Mouse (Mus musculus): ENCODE results near the gene Timm13. TPM values are rescaled to one million over a fixed set of nuclear protein-coding genes. Genes with fewer than 3 reads are reported as not detected.

The Timm13 gene
- polyA plus RNA-seq, 1 experiment from 2014 or later = 317 TPM

DNA sequence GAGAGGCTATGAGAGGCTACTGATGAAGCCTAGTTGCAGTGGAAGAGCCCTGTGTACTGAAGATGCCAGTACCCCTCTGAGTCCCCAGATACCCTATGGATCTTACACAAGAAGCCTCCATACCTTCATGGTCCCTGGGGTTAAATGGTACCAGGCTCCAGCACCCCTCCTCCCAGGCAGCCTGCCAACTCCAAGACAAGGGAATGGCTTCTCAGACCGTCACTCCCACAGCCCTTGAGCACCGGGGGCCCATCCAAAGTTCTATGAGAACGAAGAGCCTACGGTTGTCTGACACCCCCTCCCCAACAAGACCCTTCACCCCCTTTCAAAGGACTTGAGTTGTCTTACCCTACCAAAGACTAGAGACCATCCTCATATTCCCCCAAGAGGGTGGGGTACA lies 15.0 kb upstream of the Timm13 start:
- Histone ChIP-seq H3K4me1 (peaks cover 15% of the 10 kb centered on the region), H3K27me3 (replicated peaks) (no peaks in the 10 kb centered on the region), H3K9ac (no peak overlapping the region), H3K36me3 (0 out of 2 replicates have a peak, but pooled peaks cover 11% of the 10 kb centered on the region), H3K4me3 (replicated peaks) (no peak overlapping the region), H3K4me2 (no peak overlapping the region; the same call in 1 of the 2 replicates), H3K27ac (no peak overlapping the region), H3K9me3 (no peaks in the 10 kb centered on the region)
- 82% methylated on average over 4 of the region's 4 CpGs for WGBS
- ATAC-seq (ENCODE audit: insufficient read depth, low FRiP score, low read depth) = no peak

DNA sequence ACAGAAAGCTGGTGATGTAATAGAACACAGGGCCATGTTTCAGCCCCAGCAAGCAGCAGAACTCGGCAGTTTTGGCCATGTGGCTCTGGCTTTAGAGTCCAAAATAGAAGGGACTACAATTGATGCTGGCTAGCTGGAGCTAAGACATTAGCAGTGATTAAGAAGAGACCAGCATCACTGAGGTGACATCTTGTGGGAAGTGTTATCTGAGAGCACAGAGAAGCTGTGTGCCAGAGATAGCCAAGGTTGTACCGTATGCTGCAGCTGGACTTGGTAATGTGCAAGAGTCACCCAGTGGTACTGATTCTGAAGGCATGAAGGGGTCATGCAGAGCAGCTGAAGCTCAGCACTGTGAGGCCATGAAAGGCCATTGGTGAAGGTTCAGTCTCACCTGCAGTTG lies 14.5 kb upstream of the Timm13 start:
- H3K27ac ChIP-seq = no peak overlapping the region
- H3K36me3 ChIP-seq = 0 out of 2 replicates have a peak, but pooled peaks cover 16% of the 10 kb centered on the region
- no peak overlapping the region for H3K4me3 ChIP-seq (replicated peaks)
- H3K27me3 ChIP-seq (replicated peaks) = no peaks in the 10 kb centered on the region
- peaks cover 15% of the 10 kb centered on the region for H3K4me1 ChIP-seq
- 71% methylated on average over 2 of the region's 2 CpGs for WGBS
- no peak overlapping the region for H3K4me2 ChIP-seq
- H3K9me3 ChIP-seq = no peaks in the 10 kb centered on the region
- ATAC-seq (ENCODE audit: insufficient read depth, low FRiP score, low read depth) = no peak
- no peak overlapping the region for H3K9ac ChIP-seq

DNA sequence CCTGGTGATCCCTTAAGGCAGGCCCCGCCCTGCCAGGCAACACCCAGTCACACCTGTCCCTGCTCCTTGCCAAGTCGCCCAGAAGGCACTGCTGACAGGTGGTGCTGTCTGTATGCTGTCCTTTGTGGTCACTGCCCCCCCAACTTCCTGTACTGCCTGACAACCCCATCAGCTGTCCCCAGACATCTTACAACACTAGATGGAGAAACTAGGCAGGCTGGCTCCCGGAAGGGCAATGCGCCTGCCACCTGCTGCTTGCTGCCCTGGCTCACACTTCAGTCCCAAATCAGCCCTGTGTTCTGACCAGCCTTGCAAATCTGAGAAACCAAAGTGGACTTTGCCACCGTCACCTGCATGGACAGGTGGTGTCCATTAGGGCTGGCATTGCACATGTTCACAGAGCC lies 13.5 kb upstream of the Timm13 start:
- Histone ChIP-seq H3K9ac (no peak overlapping the region), H3K27ac (no peak overlapping the region), H3K9me3 (no peaks in the 10 kb centered on the region), H3K27me3 (replicated peaks) (no peaks in the 10 kb centered on the region), H3K4me1 (peaks cover 15% of the 10 kb centered on the region), H3K4me2 (no peak overlapping the region), H3K36me3 (0 out of 2 replicates have a peak, but pooled peaks cover 22% of the 10 kb centered on the region), H3K4me3 (replicated peaks) (no peak overlapping the region)
- WGBS = 77% methylated on average over 5 of the region's 5 CpGs
- no peak for ATAC-seq (ENCODE audit: insufficient read depth, low FRiP score, low read depth)

DNA sequence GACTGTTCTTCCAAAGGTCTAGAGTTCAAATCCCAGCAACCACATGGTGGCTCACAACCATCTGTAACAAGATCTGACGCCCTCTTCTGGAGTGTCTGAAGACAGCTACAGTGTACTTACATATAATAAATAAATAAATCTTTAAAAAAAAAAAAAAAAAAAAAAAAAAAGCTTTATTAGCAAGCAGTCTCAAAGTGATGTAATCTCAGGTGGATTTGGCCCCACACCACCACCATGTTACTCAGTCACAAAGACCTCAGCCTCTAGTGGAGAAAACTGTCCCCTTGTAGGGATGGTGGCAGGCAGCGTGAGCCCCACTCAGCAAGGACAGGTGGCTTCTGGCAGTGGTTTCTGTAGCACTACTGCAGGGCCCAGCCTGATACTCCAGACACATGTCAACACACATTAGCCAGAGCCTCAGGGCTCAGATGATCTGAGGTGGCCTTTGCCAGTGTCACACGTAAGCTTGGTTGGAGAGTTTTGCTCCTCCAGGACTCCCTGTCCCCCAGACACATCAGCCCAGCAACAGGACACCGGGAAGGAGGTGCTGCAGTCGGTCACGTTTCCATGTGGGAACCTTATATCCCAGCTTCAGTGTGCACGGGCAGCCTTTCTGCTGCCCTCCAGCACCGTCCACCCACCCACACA lies 12.7 kb upstream of the Timm13 start:
- no peak for ATAC-seq (ENCODE audit: insufficient read depth, low FRiP score, low read depth)
- Histone ChIP-seq H3K4me2 (no peak overlapping the region), H3K36me3 (peaks cover 22% of the 10 kb centered on the region; the same call in 1 of the 2 replicates)

DNA sequence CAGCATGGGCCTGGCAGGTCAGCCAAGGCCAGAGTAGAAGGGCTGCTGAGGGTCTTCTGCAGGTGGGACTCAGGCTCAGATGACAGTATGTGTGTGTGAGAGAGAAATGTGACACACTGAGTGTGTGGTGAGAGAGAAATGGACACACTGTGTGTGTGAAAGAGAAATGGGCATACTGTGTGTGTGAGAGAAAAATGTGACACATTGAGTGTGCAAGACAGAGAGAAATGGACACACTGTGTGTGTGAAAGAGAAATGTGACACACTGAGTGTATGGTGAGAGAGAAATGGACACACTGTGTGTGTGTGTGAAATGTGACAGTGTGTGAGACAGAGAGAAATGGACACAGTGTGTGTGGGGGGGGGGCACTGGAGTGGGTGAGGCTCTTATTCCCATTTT lies 11.1 kb upstream of the Timm13 start:
- no peaks in the 10 kb centered on the region for H3K27me3 ChIP-seq (replicated peaks)
- H3K36me3 ChIP-seq = peaks cover 34% of the 10 kb centered on the region; the same call in 1 of the 2 replicates
- H3K4me3 ChIP-seq (replicated peaks) = no peak overlapping the region
- no peak overlapping the region for H3K9ac ChIP-seq
- no peak for ATAC-seq (ENCODE audit: insufficient read depth, low FRiP score, low read depth)
- peaks cover 9% of the 10 kb centered on the region; the same call in 1 of the 2 replicates for H3K4me1 ChIP-seq
- H3K27ac ChIP-seq = no peak overlapping the region
- H3K9me3 ChIP-seq = no peaks in the 10 kb centered on the region
- H3K4me2 ChIP-seq = no peak overlapping the region

More for the DNA sequence above, 12.7 kb upstream of the Timm13 start:
- no peak overlapping the region for H3K4me3 ChIP-seq (replicated peaks)
- H3K9me3 ChIP-seq = no peaks in the 10 kb centered on the region
- H3K9ac ChIP-seq = no peak overlapping the region
- peaks cover 15% of the 10 kb centered on the region for H3K4me1 ChIP-seq
- no peaks in the 10 kb centered on the region for H3K27me3 ChIP-seq (replicated peaks)
- 90% methylated on average over 7 of the region's 8 CpGs for WGBS
- no peak overlapping the region for H3K27ac ChIP-seq

DNA sequence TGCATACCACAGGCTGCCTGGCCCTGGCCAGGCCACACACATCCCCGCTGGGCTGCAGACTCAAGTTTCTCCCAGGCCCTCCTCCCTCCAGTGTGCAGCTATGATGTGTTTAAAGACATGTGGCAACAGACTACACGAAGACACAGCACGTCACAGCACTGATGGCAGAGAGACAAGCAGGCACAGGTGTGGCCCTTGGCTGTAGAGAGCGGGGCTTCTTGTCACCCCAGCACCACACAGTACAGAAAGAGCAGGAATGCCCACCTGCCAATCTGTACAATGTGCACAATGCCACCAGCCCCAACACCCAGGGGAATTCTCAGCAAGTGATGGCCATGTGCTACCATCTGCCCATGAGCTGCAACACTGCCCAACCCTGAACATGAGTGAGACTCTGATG lies 10.6 kb upstream of the Timm13 start:
- Histone ChIP-seq H3K9ac (no peak overlapping the region), H3K4me1 (peaks cover 5% of the 10 kb centered on the region; the same call in 1 of the 2 replicates), H3K27ac (no peak overlapping the region), H3K4me2 (no peak overlapping the region), H3K27me3 (replicated peaks) (no peaks in the 10 kb centered on the region), H3K4me3 (replicated peaks) (no peak overlapping the region), H3K9me3 (no peaks in the 10 kb centered on the region), H3K36me3 (peaks cover 34% of the 10 kb centered on the region; the same call in 1 of the 2 replicates)
- no peak for ATAC-seq (ENCODE audit: insufficient read depth, low FRiP score, low read depth)
- WGBS = 93% methylated on average over 4 of the region's 4 CpGs

DNA sequence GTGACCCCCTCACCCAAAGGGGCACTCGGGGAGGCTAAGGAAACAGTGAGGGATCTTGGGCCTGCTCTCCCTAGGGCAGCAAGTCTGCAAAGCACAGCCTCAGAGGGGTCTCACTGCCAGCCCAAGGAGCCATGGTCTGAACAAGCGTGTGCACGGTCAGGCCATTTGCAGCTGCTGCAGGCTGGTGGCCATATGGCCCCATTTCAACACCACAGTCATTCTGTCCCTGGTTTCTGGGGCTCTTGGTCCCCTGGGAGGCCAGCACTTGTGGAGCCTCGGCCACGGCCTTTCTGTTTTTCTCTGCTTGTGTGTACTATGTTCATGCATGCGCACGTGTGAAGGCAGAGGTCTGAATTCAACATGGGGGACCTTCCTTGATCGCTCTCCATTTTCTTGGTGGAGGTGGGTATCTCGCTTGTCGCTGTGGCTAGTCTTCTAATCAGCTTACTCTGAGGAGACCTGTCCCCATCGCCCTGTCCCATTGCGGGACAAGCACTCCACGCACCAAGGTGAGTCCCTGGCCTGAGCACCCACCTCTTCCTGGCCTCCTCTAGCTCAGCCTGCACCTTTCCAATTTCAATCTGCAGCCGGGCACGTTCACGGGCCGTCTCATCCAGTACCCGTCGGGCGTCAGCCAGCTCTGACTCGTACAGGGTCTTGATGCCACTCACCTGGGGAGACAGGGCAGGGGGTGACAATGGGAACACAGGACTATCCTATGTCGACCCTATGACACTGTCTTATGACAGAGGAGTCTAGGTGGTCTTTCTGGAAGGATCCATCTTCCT lies 8.8 kb upstream of the Timm13 start:
- no peaks in the 10 kb centered on the region for H3K9me3 ChIP-seq
- H3K36me3 ChIP-seq = peaks cover 47% of the 10 kb centered on the region
- H3K27me3 ChIP-seq (replicated peaks) = no peaks in the 10 kb centered on the region
- no peak overlapping the region for H3K4me2 ChIP-seq
- no peak overlapping the region for H3K9ac ChIP-seq
- H3K4me3 ChIP-seq (replicated peaks) = no peak overlapping the region
- H3K4me1 ChIP-seq = 0 out of 2 replicates have a peak, but pooled peaks cover 3% of the 10 kb centered on the region
- no peak overlapping the region for H3K27ac ChIP-seq
- ATAC-seq (ENCODE audit: insufficient read depth, low FRiP score, low read depth) = no peak
- 93% methylated on average over 22 of the region's 22 CpGs for WGBS

DNA sequence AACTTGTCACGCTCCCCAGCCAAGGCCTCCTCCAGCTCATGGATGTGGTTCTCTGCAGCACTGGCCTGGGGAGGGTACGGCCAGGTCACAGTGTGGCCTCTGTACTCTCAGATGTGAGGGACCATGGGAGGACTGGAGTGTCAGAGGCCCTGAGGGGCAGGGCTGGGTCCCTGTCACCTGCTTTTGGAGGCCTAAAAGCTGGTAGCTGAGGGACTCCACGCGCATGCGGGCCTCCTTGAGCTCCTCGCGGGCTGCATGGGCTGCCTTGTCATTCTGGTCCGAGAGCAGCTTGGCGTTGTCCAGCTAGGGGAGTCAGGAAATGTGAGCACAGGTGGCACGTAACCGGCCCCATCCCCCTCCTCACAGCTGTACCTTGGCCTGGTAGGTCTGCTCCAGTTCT lies 3.9 kb upstream of the Timm13 start:
- no peak overlapping the region for H3K27ac ChIP-seq
- H3K4me1 ChIP-seq = peaks cover 8% of the 10 kb centered on the region
- H3K27me3 ChIP-seq (replicated peaks) = no peaks in the 10 kb centered on the region
- no peak overlapping the region for H3K9ac ChIP-seq
- no peak for ATAC-seq (ENCODE audit: insufficient read depth, low FRiP score, low read depth)
- H3K4me2 ChIP-seq = no peak overlapping the region
- no peak overlapping the region for H3K4me3 ChIP-seq (replicated peaks)
- H3K36me3 ChIP-seq = peaks cover 51% of the 10 kb centered on the region
- no peaks in the 10 kb centered on the region for H3K9me3 ChIP-seq
- WGBS = 90% methylated on average over 11 of the region's 11 CpGs

DNA sequence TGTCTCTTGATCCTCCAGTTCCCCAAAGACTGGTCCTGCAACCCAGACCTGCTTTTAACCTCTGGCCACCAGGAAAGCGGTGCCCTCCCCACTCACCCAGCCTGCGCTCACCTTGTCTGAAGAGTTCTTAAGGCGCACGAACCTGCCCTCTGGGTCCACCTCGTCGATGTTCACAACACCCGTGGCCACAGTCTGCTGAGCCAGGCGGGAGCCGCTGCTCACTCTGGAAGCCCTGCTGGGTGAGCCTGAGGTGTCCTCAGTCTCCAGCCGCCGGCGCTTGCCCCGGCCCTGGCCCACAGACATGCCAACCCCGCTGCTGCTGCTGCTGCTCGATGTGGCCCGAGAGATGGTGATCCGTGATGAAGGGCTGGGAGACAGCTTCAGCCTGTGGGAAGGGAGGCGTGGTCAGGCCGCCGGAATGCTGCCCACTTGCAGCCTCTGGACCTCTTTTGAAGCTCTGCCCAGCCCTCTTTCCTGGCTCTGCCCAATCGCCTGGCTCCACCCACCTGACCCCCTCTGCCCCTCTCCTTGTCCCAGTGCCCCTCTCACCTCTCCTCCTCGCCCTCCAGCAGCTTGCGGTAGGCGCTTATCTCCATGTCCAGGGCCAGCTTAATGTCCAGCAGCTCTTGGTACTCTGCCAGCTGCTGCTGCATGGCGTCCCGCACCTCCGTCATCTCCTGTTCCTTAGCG lies 3.4 kb upstream of the Timm13 start:
- Histone ChIP-seq H3K27ac (no peak overlapping the region), H3K9ac (no peak overlapping the region), H3K36me3 (peaks cover 52% of the 10 kb centered on the region), H3K27me3 (replicated peaks) (no peaks in the 10 kb centered on the region), H3K4me2 (no peak overlapping the region), H3K4me3 (replicated peaks) (no peak overlapping the region), H3K4me1 (peaks cover 13% of the 10 kb centered on the region), H3K9me3 (no peaks in the 10 kb centered on the region)
- 82% methylated on average over 28 of the region's 28 CpGs for WGBS
- ATAC-seq (ENCODE audit: insufficient read depth, low FRiP score, low read depth) = no peak

DNA sequence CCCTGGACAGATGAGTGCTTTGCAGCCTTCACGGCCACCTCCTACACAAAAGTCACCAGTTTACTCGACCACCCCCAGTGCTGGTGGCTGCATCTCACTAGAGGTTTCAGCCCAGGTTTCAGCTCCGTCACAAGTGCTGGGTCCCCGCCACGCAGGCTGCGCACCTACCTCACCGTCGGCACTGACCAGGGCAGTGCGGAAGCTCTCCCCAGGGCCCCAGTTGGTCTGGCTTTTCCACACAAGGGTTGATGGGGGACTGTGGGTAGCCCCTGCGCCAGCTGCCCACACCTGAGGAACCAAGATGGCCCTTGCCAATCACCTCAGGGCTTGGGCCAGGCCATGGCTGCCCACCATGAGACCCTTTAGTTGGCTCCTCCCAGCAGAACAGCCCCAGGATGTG lies 2.5 kb upstream of the Timm13 start:
- Histone ChIP-seq H3K4me1 (peaks cover 19% of the 10 kb centered on the region), H3K9me3 (no peaks in the 10 kb centered on the region), H3K4me2 (no peak overlapping the region), H3K27me3 (replicated peaks) (no peaks in the 10 kb centered on the region), H3K4me3 (replicated peaks) (no peak overlapping the region), H3K36me3 (peaks cover 57% of the 10 kb centered on the region), H3K27ac (no peak overlapping the region), H3K9ac (no peak overlapping the region)
- 89% methylated on average over 10 of the region's 10 CpGs for WGBS
- ATAC-seq (ENCODE audit: insufficient read depth, low FRiP score, low read depth) = no peak

DNA sequence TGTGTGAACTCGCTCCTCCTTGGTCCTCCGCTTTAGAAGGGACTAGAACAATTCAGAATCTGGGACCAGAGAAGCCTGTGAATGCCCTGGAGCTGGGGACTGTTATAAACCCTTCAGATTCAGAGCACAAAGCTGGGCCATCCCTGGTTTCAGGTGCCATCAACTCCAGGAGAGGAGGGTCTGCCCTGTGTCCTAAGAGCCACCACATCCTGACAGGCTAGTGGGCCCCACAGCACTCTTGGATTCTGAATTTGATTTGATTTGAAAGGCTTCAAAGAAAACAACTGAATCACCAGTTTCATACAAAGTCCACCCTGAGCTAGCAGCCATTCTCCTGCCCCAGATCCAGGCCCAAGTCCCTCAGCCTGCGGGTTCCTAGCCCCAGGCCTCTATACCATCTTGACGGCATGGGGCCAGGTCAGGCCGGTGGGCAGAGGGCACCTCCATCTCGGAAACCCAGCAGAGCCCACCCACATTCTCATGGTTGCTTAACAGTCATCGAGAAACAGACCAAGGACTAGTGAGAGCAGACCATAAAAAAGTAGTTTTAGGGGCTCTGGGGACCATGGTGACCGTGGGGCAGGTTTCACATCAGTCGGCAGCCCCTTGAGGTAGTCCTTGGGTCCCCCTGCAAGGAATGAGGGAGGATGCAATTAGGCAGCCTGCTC lies 1.6 kb upstream of the Timm13 start:
- no peaks in the 10 kb centered on the region for H3K27me3 ChIP-seq (replicated peaks)

More for the DNA sequence above, 1.6 kb upstream of the Timm13 start:
- no peak overlapping the region for H3K9ac ChIP-seq
- H3K27ac ChIP-seq = no peak overlapping the region
- ATAC-seq (ENCODE audit: insufficient read depth, low FRiP score, low read depth) = no peak
- no peak overlapping the region for H3K4me2 ChIP-seq
- 92% methylated on average over 9 of the region's 9 CpGs for WGBS
- H3K9me3 ChIP-seq = no peaks in the 10 kb centered on the region
- H3K4me1 ChIP-seq = peaks cover 19% of the 10 kb centered on the region
- H3K36me3 ChIP-seq = peaks cover 49% of the 10 kb centered on the region
- H3K4me3 ChIP-seq (replicated peaks) = no peak overlapping the region

Measured in stomach, embryonic 15.5 days (tissue).